Mouse (Mus musculus) urinary bladder, postnatal 36 days (tissue): ENCODE data around the gene Eef1a1.
"Not testable (repeated sequence)": the region's sequence is repeated elsewhere in the genome, so short reads cannot be mapped to it uniquely, and the experiment has no call there.

Experiments used
- DNase-seq, 2 experiments: peaks; one replicate each; pipeline ENCODE4 v3.0.0; 2022; ENCODE audit warnings: low spot score in 2 of 2, mixed read lengths in 1 of 2

Gene Eef1a1

GRCm38 (mm10) chr9:78508106-78508786 lies 19.3 kb upstream of the Eef1a1 start:
- DNase-seq: no peak

GRCm38 (mm10) chr9:78506722-78507077 lies 17.7 kb upstream of the Eef1a1 start:
- DNase-seq: no peak

DNA sequence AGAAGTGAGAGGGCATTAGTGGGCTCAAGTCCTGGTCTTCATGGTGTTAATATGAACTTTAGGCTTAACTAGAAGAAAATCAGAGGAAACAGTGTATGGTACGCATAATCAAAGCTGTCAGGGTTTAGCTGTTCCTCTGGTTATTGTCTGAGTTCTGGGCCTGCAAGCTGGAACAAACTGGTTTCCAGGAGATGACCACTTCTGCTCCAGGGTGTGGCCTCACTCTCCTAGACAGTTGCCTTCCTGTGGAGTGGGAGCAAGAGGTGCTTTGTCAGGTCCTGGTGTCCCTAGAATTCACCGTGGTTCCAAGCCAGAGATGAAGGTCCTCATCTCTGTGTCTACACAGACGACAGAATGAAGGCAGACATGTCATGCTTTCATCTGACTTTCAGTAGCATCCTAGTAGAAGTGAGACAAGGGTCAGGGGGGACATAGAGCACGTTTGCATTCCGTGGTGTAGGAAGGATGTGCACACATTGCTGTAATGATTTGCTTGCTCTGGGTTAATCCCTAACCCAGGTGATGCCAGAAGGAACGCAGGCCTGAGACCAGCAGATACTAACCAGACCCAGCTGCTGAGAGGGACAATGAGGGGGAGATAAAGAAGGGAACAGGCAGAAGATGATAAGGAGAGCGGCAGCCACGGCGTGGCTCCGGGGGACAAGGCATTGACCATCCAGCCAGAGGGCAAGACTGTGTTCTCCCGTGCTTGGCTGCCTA lies 17.2 kb upstream of the Eef1a1 start:
- DNase-seq: no peak

DNA sequence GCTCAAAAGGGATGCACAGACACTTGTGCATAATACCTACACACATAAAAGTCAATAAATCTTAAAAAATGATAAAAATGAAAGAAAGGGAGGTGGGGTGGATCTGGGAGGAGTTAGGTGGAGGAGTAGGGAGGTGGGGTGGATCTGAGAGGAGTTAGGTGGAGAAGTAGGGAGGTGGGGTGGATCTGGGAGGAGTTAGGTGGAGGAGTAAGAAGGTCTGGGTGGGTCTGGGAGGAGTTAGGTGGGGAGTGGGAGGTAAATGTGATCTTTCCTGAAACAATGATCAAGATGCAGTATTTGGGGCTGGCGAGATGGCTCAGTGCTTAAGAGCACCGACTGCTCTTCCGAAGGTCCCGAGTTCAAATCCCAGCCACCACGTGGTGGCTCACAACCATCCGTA lies 16.3 kb upstream of the Eef1a1 start:
- DNase-seq: no peak

DNA sequence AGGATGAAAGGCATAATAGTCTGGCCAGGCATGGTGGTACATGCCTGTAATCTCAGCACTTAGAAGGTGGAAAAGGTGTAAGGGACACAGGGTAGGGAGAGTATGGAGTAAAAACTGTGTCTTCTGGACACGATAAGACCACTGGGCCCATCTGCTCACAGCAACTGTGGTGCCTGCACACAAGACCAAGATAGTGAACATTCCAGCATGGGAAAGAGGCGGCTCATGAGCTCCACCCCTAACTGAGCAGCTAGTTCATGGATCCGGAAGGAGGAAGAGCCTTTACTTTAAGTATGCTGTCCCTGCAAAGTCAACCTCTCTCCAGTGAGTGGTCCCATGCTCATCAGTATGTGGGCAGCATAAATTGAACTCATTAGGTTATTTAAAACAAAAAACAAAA lies 15.7 kb upstream of the Eef1a1 start:
- DNase-seq: no peak

- no peak for DNase-seq
Measured at GRCm38 (mm10) chr9:78504133-78504532, 15.2 kb upstream of the Eef1a1 start.

DNA sequence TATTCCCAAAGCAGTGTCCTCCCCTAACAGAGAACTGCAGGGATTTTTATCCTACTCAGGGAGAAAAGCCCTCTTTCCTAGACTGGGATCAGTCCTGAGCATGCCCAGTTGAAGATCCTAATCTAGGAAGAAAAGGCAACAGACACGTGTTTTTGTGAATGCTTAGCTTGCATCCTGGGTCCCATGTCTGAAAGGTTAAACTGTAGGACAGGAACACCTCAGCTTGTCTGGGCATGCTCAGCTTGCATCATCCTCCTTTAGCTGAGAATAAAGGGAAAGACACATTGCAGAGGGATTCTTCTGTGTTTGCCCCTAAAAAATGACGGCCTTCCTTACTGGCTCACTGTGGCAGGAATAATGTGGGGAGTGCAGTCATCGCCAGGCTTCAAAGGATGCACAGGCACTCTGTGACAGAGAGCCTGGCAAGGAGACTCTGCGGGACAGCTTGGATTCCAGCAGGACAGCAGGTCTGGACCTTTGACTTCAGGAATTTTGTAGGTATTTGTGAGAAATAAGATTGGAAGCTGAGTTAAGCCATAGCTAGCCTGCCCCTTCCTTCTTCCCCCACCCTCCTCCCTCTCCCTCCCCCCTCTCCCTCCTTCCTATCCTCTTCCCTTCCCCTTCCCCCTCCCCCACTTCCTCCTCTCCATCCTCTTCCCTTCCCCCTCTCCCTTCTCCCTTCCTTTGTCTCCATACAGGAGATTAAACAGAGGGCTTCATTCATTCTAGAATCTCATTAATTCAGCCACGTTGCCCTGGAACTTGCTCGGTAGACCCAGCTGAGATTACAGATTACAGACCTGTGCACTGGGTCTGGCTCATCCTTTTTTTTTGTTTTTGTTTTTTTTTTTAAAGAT lies 14.5 kb upstream of the Eef1a1 start:
- DNase-seq: no peak

DNA sequence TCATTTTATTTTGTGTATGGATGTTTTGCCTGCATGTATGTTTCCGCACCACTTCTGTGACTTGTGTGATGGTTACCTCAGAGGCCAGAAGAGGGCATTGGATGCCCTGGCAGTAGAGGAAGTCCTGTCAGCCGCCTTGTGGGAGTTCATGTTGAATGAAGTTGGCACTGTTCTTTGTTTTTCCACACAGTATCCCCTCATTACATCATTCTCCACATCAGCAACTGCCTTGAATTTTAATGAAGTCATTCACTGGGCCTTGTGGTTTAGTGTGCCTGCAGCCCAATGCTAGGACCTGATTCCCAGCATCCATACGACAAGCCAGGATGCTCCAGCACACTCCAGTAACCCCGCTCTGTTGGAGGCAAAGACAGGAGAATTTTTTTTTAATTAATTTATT lies 12.3 kb upstream of the Eef1a1 start:
- DNase-seq: no peak

- DNase-seq: no peak
Measured at GRCm38 (mm10) chr9:78500386-78500785, 11.4 kb upstream of the Eef1a1 start.

DNA sequence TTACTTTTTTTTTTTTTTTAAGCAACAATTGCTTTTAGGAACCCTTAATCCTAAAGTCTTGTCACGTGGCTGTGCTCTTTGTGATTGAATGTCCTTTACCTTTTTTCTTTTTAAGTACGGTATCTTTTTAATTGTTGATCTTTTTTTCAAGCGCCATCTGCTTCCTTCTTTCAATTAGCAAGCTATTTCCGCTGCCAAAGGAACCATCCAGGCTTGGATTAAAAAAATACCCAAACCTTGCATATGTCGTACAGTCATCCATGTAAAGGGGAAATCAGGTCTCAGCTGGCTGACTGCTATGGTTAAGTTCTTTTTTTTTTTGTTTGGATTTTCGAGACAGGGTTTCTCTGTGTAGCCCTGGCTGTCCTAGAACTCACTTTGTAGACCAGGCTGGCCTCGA lies 4.2 kb upstream of the Eef1a1 start:
- DNase-seq: no peak

GRCm38 (mm10) chr9:78492254-78492653 lies 3.3 kb upstream of the Eef1a1 start:
- no peak for DNase-seq

DNA sequence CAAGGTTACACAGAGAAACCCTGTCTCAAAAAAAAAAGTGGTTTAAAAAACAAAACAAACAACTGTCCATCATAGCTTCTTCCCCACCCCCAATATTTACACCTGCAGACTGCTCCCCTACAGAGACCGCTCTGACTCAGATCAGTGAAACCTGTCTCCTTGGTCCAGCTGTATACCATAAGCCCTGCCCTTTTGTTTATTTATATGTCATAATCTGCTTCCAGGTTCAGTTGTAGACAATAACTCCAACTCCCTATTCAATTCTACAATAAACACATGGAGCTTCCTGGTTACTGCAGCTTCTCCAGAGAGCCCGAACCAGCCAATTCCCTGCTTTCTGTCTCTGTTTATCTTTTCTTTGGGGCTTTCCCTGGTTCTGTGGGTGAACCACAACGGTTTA lies 2.2 kb upstream of the Eef1a1 start:
- no peak for DNase-seq

GRCm38 (mm10) chr9:78488021-78488420 lies 930 bp downstream of the Eef1a1 start:
- DNase-seq: not testable (repeated sequence)

- DNase-seq: no peak
Measured at GRCm38 (mm10) chr9:78484660-78485059, 4.3 kb downstream of the Eef1a1 start.

GRCm38 (mm10) chr9:78482386-78482785 lies 6.6 kb downstream of the Eef1a1 start:
- DNase-seq: no peak

- DNase-seq: peak; percentile 95 to 96
Measured at GRCm38 (mm10) chr9:78481423-78482331, 7.3 kb downstream of the Eef1a1 start.

- DNase-seq: peak; percentile 69 to 77
Measured at GRCm38 (mm10) chr9:78480706-78481358, 8.1 kb downstream of the Eef1a1 start.

- DNase-seq: not testable (repeated sequence)
Measured at GRCm38 (mm10) chr9:78480227-78480626, 8.7 kb downstream of the Eef1a1 start.

GRCm38 (mm10) chr9:78479308-78479707 lies 9.6 kb downstream of the Eef1a1 start:
- DNase-seq: not testable (repeated sequence)

- not testable (repeated sequence) for DNase-seq
Measured at GRCm38 (mm10) chr9:78478009-78478605, 10.8 kb downstream of the Eef1a1 start.
